Mouse (Mus musculus) retina, embryonic 14.5 days (tissue): ENCODE results near the gene Coq5.
"Not testable (repeated sequence)": the region's sequence is repeated elsewhere in the genome, so short reads cannot be mapped to it uniquely, and the experiment has no call there.

Source experiments
- DNase-seq: peaks from one replicate; pipeline ENCODE4 v3.0.0-alpha.2; 2015; ENCODE audit warnings: low spot score

The Coq5 gene

DNA sequence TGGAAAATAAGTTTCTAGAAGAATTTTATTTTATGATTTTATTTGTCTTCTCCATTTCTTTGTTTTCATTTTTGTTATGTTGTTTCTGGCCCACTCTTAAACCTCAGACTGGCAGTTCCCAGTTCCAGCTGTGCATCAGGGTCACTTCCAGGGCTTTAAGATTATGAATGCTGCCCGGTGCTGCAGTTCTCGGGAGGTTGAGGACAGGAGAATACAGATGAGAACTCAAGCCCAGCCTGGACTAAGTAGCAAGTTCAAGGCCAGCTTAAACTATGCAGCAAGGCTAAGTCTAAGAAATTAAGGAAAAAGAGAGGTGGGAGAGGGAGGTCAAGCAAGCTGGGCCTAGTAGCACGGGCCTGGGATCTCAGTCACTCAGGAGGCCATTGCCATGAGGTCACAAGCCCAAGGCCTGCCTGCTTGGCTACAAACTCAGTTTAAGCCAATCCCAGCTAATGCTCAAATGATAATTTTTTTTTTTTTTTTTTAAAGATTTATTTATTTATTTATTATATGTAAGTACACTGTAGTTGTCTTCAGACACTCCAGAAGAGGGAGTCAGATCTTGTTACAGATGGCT is 11.9 kb upstream of the Coq5 start:
- no peak for DNase-seq

DNA sequence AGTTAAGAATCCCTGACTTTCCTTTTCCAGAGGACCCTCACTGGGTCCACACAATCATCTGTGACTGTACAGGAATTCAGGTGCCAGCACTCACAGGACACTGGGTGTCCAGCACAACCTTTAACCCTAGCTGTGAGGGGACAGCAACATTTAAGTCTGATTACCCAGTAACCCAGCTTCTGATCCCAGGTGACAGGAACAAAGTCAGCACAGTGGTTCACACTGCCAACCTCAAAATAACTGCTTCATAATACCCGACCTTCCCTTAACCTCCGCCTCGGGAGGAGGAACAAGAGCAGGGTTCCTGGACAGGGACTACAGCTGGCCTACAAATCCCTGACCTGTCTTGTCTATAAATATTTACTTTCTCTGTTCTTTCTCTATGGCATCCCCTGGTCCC is 11.2 kb upstream of the Coq5 start:
- no peak for DNase-seq

GRCm38 (mm10) chr5:115269969-115270368 is 9.5 kb upstream of the Coq5 start:
- DNase-seq = no peak

DNA sequence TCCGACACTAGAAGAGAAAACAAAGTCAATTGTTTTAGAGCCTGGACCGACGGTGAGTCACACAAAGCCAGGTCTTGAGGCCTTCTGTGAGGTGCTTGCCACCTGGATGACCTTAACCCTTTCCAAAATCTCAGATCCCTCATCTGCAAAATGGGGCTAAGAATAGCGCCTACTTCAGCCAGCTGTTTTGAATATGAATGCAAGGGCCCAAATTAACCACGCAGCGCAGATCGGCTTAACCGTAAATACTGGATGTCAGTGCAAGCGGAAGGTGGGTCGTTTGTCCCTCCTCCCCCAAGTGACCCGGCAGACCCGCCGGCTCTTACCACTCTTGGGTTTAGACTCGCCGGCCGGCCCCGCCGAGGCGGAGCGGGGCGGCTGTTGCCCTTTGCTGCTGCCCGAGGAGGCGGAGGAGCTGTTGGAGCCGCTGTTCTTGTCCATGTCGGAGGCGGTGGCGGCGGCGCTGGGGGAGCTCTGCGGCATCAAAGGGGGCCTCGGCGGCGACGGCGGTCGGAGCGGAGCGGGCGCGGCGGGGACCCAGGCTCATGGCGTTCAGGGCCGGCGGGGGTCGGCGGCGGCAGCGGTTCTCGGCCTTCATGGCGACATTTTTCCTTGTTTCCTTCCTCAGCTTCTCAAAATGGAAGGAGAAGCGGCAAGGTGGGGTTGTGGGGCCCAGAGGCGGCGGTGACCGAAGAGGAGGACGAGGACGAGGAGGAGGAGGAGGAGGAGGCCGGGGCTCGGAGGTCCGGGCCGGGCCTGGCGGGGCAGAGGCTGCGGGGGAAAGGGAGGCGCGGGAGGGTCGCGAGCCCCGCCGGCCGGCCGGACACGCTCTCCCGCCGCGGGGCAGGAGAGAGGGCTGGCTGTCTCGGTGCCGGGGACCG is 7.3 kb upstream of the Coq5 start:
- peak; percentile 39 for DNase-seq

GRCm38 (mm10) chr5:115272812-115273548 is 6.5 kb upstream of the Coq5 start, which contains the start of gene Rnf10:
Rnf10 (minus strand) TSS chr5:115272898.
- peak; percentile 100 for DNase-seq

GRCm38 (mm10) chr5:115273549-115274135 is 5.8 kb upstream of the Coq5 start:
- DNase-seq = no peak

DNA sequence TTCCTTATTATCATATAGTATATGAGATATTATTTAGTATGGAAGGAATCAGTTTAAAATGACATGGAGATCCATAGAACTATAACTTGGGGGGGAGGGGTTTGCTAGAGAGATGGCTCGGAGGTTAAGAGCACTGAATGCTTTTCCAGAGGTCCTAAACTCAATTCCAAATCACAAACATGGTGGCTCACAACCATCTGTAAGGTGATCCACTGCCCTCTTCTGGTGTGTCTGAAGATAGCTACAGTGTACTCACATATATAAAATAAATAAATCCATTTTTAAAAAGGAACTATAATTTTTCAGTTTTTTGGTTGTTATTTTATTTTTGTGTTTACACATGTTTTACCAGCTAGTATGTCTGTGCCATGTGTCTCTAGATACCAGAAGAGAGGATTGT is 5.1 kb upstream of the Coq5 start:
- DNase-seq = no peak

DNA sequence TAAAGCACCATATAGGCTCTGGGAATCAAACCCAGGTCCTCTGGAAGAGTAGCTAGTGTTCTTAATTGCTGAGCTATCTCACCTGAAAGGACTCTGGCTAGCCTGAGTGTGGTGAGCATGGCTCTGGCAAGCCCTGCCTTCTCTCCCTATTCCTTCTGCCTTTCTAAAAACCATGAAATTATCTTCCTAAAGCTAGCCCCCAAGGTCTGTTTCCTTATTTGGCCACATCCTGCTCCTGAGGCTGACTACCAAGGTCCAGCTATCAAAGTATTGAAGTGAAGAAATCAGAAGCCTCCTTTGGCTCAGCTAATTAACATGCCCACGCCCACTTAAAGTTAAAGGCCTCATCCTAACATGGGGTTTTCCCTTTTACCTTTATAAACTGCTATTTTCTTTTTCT is 4.7 kb upstream of the Coq5 start:
- DNase-seq = no peak

DNA sequence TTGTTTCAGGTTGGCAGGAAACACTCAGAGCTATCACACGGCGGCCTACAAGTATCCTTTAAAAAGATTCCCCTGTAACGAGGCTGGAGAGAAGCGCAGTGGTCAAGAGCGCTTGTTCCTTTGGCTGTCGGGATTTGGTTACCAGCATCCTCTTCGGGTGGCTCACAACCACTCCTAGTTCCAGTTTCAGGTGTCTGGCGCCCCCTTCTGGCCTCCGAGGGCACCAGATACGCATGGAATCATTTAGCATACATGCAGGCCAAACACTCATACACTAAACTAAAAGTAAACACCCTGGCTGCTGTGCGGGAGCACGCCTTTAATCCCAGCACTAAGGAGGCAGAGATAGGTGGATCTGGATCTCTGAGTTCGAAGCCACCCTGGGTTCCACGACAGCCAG is 3.5 kb upstream of the Coq5 start:
- peak; percentile 60 for DNase-seq

DNA sequence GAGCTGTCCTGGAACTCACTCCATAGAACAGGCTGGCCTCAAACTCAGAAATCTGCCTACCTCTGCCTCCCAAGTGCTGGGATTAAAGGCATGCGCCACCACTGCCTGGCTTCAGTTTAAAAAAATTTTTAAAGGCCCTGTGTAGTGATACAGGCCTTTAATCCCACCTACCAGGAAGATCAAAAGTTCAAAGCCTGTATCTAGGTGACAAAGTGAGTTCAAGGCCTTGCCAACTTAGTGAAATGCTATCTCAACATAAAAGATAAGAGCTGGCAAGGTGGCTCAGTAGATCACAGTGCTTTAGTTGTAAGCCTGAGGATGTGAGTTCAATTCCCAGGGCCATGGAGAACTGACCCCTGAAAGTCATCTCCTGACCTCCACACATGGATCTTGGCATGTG is 1.4 kb upstream of the Coq5 start:
- no peak for DNase-seq

DNA sequence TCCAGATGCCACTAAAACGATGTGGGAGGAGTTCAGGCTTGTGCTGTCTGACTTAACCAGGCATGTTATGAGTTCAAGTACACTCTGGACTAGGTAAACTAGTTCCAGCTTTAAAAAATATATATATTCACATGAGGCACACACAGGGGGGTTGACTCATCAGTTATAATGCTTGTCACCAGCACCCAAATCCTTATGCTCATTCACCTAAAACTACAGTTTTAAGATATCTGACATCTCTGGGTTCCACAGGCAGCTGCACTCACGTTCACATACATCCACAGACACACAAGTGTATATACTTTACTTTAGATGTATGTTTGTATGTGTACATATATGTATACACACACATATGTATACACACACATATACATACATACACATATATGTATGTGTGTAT is 681 bp upstream of the Coq5 start:
- no peak for DNase-seq

DNA sequence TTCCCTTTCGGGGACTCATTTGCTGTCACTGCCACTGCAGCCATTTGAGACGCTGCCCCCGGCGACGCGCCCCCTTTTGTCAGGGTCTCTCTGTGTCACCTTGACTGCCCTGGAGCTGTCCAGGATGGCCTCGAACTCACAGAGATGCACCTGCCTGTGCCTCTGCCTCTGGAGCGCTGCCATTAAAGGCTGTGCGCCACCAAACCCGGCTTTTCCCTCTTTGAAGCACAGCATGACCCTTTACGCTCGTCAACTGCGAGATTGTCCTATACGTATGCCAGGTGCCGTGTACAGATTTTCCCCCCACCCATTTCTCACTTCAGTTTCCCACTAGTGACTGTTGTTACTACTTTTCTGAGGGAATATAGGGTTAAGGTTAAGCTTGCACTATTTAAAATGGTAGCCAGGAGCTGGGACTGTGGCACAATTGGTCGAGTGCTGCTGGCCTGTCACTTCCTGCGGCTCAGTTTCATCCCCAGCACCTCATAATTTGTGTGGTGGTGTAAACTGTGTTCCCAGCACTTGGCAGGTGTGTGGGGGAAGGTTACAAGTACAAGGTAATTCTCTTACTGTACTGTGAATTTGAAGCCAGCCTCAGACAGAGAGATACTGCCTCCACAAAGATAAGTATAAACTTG is 703 bp downstream of the Coq5 start:
- peak; percentile 41 for DNase-seq

- DNase-seq = no peak
These were observed 5.3 kb downstream of the Coq5 start for GRCm38 (mm10) chr5:115284735-115285134.

DNA sequence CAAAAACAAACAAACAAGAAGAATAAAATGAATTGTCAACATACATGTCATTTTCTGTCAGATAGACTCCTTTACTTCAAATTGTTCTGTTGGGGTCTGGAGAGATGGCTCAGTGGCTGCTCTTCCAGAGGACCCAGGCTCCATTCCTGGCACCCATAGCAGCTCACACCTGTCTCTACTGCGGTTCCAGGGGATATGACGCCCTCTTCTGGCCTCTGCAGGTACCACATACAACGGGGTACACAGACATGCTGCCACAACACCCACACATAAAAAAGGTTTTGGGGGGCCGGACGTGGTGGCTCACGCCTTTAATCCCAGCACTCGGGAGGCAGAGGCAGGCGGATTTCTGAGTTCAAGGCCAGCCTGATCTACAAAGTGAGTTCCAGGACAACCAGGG is 14.7 kb downstream of the Coq5 start:
- DNase-seq = no peak

GRCm38 (mm10) chr5:115296347-115296746 is 16.9 kb downstream of the Coq5 start:
- no peak for DNase-seq

- DNase-seq = peak; percentile 74
These were observed 20.7 kb downstream of the Coq5 start for GRCm38 (mm10) chr5:115300035-115300744.

DNA sequence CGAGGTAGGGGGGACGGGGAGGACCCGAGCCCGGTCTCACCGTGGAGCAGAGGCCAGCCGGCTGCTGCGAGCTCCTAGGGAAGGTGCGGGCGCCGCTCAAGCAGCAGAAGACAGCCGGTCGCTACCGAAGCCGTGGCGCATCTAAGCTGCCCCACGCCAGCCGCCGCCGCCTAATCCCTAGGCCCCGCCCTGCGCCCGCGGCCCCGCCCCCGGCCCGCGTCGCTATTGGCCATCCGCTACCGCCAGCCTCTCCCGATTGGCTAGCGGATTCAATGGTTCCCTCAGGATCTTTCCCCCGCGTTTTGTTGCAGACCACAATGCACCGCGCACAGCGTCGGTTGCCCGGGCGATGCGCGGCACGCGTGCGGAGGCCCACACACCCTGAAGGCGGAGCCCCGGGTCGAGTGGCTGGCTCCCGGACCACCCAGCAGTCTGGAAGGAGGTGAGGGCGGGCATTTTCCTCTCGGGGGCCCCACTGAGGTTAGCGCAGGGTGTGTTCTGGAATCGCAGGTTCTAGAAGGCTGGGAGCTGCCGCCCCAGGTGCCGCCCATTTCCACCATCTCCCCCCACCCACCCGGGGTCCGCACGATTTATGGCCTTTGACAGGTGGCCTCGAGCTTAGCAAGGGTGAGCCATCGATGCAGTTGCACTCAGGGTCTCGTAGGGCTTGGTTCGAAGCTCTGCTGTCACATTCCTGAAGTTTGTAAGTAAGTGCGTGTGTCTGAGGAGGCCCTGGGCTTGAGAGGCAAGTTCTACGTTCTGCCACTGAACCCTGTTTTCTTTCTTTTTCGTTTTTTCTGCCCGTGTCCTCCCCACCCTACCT is 21.5 kb downstream of the Coq5 start, which contains the start of gene Dynll1:
Gene Dynll1, minus strand, starts transcription at position 208 of the 823 bp plus-strand sequence.
- peak; percentile 100 for DNase-seq

DNA sequence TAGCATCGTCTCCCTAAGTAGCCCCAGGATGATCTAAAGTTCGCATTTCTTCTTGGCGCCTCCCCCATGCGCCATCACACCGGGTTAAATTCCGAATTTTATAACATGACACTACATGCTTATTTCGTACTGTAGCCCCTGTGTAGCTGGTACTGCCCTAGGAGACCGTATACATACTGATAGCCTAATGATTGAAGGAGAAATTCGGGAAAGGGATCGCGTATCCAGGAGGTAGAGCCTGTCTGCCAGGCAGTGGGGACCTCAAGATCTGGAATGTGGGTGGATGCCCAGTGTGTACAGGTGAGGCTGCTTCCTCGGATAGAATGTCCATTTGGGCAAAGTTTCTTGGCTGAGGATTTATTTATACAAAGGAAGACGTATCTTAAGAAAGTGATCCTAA is 22.1 kb downstream of the Coq5 start:
- DNase-seq = no peak

GRCm38 (mm10) chr5:115302190-115302589 is 22.7 kb downstream of the Coq5 start:
- not testable (repeated sequence) for DNase-seq

DNA sequence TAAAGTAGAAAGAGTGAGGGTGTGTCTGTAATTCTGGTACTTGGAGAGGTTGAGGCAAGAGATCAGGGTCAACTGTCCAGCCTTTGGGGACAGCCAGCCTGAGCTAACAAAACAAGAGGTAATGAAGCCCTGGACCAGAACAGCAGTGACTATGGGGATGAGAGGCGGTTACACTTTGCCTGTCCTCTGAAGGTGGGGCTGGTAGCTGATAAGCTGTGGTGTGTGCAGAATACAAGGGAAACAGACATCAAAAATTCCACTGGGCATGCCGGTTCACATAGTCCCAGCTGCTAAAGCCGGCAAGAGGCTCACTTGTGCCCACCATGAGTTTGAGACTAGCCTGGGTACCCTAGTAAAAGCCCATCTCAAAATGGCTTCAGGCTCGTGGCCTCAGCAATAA is 32.9 kb downstream of the Coq5 start:
- DNase-seq = no peak
